Mouse (Mus musculus) myocyte (in vitro differentiated cells): ENCODE measurements around the gene Nox4. TPM values are rescaled to one million over a fixed set of nuclear protein-coding genes. Genes with fewer than 3 reads are reported as not detected.

Source experiments
- H3K27me3 ChIP-seq: one replicate; pipeline ENCODE4 v1.6.1; 2011; ENCODE audit not compliant: control insufficient read depth, insufficient read depth, insufficient read length
- H3K36me3 ChIP-seq: one replicate; pipeline ENCODE4 v1.6.1; 2011; ENCODE audit not compliant: control insufficient read depth, insufficient read depth
- H3K4me2 ChIP-seq: one replicate; pipeline ENCODE4 v1.6.1; 2011; ENCODE audit warnings: low read depth, control low read depth
- H3K4me3 ChIP-seq: one replicate; pipeline ENCODE4 v1.5.1; 2011; ENCODE audit warnings: mild to moderate bottlenecking, control low read depth, moderate library complexity
- H3K79me2 ChIP-seq: one replicate; pipeline ENCODE4 v1.6.1; 2011; ENCODE audit not compliant: control insufficient read depth, insufficient read depth
- H3ac ChIP-seq: one replicate; pipeline ENCODE4 v1.6.1; 2011; ENCODE audit not compliant: control insufficient read depth, insufficient read length
- CEBPB ChIP-seq: IDR thresholded peaks from 2 replicates; pipeline ENCODE4 v1.6.1; 2011; ENCODE audit warnings: mild to moderate bottlenecking, moderate library complexity; ENCODE audit not compliant: poor library complexity, insufficient read depth, severe bottlenecking
- E2F4 ChIP-seq: IDR thresholded peaks from one replicate; pipeline ENCODE4 v1.6.1; 2011; ENCODE audit warnings: mild to moderate bottlenecking, control low read depth, moderate library complexity; ENCODE audit not compliant: insufficient read depth
- MAX ChIP-seq: IDR thresholded peaks from one replicate; pipeline ENCODE4 v1.6.1; 2011; ENCODE audit warnings: low read depth, mild to moderate bottlenecking, control low read depth
- MYOD1 ChIP-seq, 3 experiments: IDR thresholded peaks; one replicate each; pipeline ENCODE4 v1.6.1; 2011; ENCODE audit warnings: control low read depth in 2 of 3, low read depth in 2 of 3, mild to moderate bottlenecking in 2 of 3, moderate library complexity in 1 of 3; ENCODE audit not compliant: insufficient read length in 2 of 3, control insufficient read depth in 1 of 3
- MYOG ChIP-seq, 3 experiments: IDR thresholded peaks; one replicate each; pipeline ENCODE4 v1.6.1; 2011; ENCODE audit warnings: control low read depth in 2 of 3, low read depth in 2 of 3, mild to moderate bottlenecking in 2 of 3; ENCODE audit not compliant: insufficient read length in 2 of 3, control insufficient read depth in 1 of 3, insufficient read depth in 1 of 3
- POLR2A ChIP-seq: IDR thresholded peaks from one replicate; pipeline ENCODE4 v1.6.1; 2011; ENCODE audit warnings: low read depth, mild to moderate bottlenecking, control low read depth, moderate library complexity; ENCODE audit not compliant: insufficient read length
- POLR2AphosphoS2 ChIP-seq: IDR thresholded peaks from one replicate; pipeline ENCODE4 v1.6.1; 2011; ENCODE audit warnings: low read depth, control low read depth; ENCODE audit not compliant: insufficient read length
- REST ChIP-seq: IDR thresholded peaks from one replicate; pipeline ENCODE4 v1.6.1; 2011; ENCODE audit warnings: mild to moderate bottlenecking, control low read depth, moderate library complexity; ENCODE audit not compliant: insufficient read depth, insufficient read length
- SRF ChIP-seq: IDR thresholded peaks from one replicate; pipeline ENCODE4 v1.6.1; 2011; ENCODE audit warnings: low read depth; ENCODE audit not compliant: control insufficient read depth, insufficient read length
- TCF12 ChIP-seq: IDR thresholded peaks from one replicate; pipeline ENCODE4 v1.6.1; 2011; ENCODE audit warnings: mild to moderate bottlenecking, control low read depth; ENCODE audit not compliant: poor library complexity, insufficient read depth, severe bottlenecking
- TCF3 ChIP-seq: IDR thresholded peaks from one replicate; pipeline ENCODE4 v1.6.1; 2011; ENCODE audit warnings: low read depth, control low read depth; ENCODE audit not compliant: insufficient read length
- USF1 ChIP-seq: IDR thresholded peaks from one replicate; pipeline ENCODE4 v1.6.1; 2011; ENCODE audit warnings: low read depth, mild to moderate bottlenecking, control low read depth, moderate library complexity
- polyA plus RNA-seq: library from polyadenylated mRNA; unstranded; fragments of >200 nt; fragmentation: generic; extraction: Trizol; gene quantifications from one replicate; pipeline ENCODE4 v1.2.1, GENCODE M21; 2012; ENCODE audit warnings: missing spikeins

Nox4 gene
- polyA plus RNA-seq, 1 experiment: 0.98 TPM

DNA sequence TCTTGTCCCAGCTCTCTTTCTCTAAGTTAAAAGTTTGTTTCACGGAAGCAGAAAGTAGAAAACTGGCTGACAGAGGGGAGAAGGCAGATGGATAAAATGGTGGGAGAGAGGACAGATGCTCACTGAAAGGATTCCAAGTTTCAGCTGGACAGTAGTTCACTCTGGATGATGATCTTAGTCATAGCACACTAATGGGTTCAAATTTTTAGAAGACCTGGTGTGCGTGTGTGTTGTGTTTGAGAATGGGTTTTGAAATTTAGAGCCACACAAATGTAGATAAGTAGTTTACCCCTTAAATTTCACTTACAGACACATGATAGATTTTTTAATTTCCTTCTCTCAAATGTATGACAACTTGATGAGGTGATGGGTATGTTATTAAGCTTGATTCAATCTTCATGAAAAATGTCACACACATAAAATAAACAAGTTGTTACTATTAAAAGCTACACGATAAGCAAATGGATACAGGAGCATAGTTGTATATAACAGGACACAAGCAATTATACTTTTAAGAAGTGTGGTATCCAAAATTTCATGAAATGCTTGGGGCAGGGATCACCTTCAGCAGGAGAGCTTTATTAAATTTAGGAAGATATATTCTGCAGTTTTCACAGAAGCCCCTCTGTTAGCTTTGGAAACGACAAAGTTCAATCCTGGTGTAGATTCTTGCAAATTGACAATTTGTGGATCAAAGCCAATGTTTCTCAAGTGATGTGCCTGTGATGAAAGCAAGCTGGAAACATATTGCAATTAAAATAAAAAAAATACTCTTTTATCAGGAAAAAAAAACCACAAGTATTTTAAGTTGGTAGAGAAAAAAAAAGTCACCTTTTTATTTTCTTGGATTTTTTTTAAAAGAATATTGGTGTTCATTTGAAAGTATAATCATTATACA is 18.6 kb upstream of the Nox4 start:
- Histone ChIP-seq H3K4me2 (no peak overlapping the region), H3K4me3 (no peak overlapping the region), H3K27me3 (no peaks in the 10 kb centered on the region), H3K79me2 (no peaks in the 10 kb centered on the region), H3K36me3 (no peaks in the 10 kb centered on the region), H3ac (no peak overlapping the region)
- TF ChIP-seq POLR2AphosphoS2 (no peak), REST (no peak), MAX (no peak), TCF3 (no peak), CEBPB (no peak), MYOD1 (IDR thresholded peaks at IDR 0.05; ENCODE audit: control insufficient read depth in 1 of 3, insufficient read length in 2 of 3, low read depth in 2 of 3) (no peak)

DNA sequence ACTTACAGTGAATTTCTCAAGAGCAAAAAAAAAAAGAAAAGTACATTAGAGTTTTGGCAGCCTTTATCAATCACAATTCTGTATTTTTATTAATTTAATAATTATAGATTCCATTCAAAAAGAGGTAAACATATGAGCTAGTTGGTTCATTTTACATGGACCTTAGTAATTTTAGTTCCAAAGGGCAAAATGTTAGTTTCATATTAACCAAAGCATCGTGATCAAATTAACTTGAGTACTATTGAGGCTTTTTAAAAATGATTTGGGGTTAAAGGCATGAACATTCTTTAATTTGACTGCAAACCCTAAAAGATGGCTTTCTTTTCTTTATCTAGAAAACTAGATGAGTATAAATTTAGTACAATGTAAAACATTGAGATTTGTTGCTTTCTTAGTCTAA is 16.4 kb upstream of the Nox4 start:
- Histone ChIP-seq H3K79me2 (no peaks in the 10 kb centered on the region), H3K4me3 (no peak overlapping the region), H3ac (no peak overlapping the region), H3K36me3 (no peaks in the 10 kb centered on the region), H3K4me2 (no peak overlapping the region), H3K27me3 (no peaks in the 10 kb centered on the region)
- TF ChIP-seq TCF12 (no peak), MAX (no peak), E2F4 (no peak), MYOD1 (IDR thresholded peaks at IDR 0.05; ENCODE audit: control insufficient read depth in 1 of 3, insufficient read length in 2 of 3, low read depth in 2 of 3) (no peak), SRF (no peak), POLR2AphosphoS2 (no peak)

DNA sequence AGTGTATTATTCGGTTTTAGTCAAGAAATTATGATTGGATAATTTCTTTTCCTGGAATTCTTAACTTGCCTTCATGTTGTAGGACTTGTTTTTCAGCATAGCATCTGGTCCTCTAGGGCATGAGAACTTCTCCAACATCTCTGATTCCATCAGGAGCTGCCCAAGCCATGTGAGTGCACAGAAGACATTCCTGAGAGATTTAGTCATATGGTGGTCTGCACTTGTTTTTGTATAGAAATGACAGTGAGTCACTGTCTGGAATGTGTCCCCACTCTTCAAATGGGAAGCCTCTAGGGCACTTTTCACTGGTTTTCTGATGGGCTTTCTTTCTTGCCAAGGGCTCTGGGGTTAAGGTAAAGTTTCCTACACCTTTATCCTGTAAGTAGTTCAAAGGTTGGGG is 4.8 kb upstream of the Nox4 start:
- Histone ChIP-seq H3K79me2 (no peaks in the 10 kb centered on the region), H3K27me3 (no peaks in the 10 kb centered on the region), H3K4me2 (no peak overlapping the region), H3K36me3 (no peaks in the 10 kb centered on the region), H3ac (no peak overlapping the region), H3K4me3 (no peak overlapping the region)
- TF ChIP-seq POLR2AphosphoS2: no peak
- peak; percentile 7 for TF ChIP-seq USF1

DNA sequence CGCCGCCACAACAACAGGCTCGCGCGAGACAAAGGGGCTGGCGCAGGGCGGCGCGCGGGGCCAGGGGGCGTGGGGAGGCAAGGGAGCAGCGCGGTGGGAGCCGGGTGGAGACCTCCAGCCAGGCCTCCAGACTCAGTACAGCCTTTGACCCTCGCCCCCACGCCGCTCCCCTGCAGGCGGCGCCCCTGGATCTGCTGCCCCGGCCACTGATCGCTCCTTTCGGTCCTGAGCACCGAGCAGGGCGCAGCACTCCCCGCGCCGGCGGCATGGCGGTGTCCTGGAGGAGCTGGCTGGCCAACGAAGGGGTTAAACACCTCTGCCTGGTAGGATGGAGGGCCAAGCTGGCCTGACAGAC is 661 bp downstream of the Nox4 start:
- H3K27me3 ChIP-seq: no peaks in the 10 kb centered on the region
- no peaks in the 10 kb centered on the region for H3K79me2 ChIP-seq
- H3ac ChIP-seq: peak overlapping the region; percentile 27
- H3K4me2 ChIP-seq: peak overlapping the region; percentile 79
- no peak for TF ChIP-seq E2F4
- no peaks in the 10 kb centered on the region for H3K36me3 ChIP-seq
- H3K4me3 ChIP-seq: peak overlapping the region; percentile 26

DNA sequence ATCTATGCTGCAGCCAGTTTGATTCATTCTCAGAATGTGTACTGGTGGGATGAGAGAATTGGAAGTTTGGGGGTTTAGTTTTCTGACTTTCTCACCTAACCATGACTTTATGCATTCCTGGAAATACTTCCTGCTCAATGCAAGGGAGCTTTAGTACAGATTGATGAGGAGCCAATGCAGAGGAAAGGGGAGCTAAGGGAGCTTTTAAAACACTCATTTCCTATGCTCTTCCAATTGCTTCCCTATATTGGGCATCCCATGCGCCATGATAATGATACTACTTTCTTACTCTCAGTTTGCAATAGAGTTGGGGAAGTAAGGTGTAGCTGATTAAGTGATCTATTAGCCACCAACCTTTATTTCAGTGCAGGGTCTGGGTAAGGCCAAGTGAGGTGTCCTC is 1.0 kb downstream of the Nox4 start:
- H3K27me3 ChIP-seq: no peaks in the 10 kb centered on the region
- TF ChIP-seq E2F4 (no peak), POLR2AphosphoS2 (no peak), REST (no peak), TCF3 (no peak), MAX (no peak), USF1 (no peak), CEBPB (no peak), MYOD1 (IDR thresholded peaks at IDR 0.05; ENCODE audit: control insufficient read depth in 1 of 3, insufficient read length in 2 of 3, low read depth in 2 of 3) (no peak), POLR2A (no peak), MYOG (IDR thresholded peaks at IDR 0.05; ENCODE audit: control insufficient read depth in 1 of 3, insufficient read depth in 1 of 3, insufficient read length in 2 of 3, low read depth in 2 of 3) (no peak), TCF12 (no peak), SRF (no peak)
- H3K36me3 ChIP-seq: no peaks in the 10 kb centered on the region
- peak overlapping the region; percentile 79 for H3K4me2 ChIP-seq
- no peaks in the 10 kb centered on the region for H3K79me2 ChIP-seq
- peak overlapping the region; percentile 27 for H3ac ChIP-seq
- H3K4me3 ChIP-seq: peak overlapping the region; percentile 26

DNA sequence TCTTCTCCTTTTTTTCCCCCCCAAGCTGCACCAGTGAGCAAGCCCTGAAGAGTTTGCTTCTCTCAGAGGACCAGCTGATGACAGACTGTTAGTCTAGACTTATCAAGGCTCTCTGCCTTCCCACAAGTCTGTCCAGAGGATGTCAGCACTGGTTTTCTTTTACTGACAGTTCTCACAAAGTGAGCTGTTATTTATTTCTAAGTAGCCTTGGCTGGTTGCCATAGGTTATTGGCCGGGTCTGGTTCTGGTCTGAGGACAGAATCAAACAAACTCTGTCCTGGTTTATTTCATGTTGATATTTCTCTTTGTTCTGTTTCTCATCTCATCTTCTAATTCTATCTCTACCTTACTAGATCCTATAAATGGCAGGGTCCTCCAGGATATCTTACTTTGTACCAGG is 2.0 kb downstream of the Nox4 start:
- H3K4me3 ChIP-seq: no peak overlapping the region
- no peak overlapping the region for H3ac ChIP-seq
- H3K4me2 ChIP-seq: no peak overlapping the region
- no peaks in the 10 kb centered on the region for H3K36me3 ChIP-seq
- H3K27me3 ChIP-seq: no peaks in the 10 kb centered on the region
- H3K79me2 ChIP-seq: no peaks in the 10 kb centered on the region
- TF ChIP-seq SRF: no peak
- no peak for TF ChIP-seq POLR2AphosphoS2
- TF ChIP-seq POLR2A: no peak
- TF ChIP-seq MYOD1 (IDR thresholded peaks at IDR 0.05; ENCODE audit: control insufficient read depth in 1 of 3, insufficient read length in 2 of 3, low read depth in 2 of 3): no peak
- TF ChIP-seq E2F4: no peak
- no peak for TF ChIP-seq USF1
- TF ChIP-seq CEBPB: no peak
- TF ChIP-seq TCF12: no peak
- TF ChIP-seq TCF3: no peak
- no peak for TF ChIP-seq MAX
- no peak for TF ChIP-seq MYOG (IDR thresholded peaks at IDR 0.05; ENCODE audit: control insufficient read depth in 1 of 3, insufficient read depth in 1 of 3, insufficient read length in 2 of 3, low read depth in 2 of 3)
- TF ChIP-seq REST: no peak
